Mouse (Mus musculus) retina, adult 2 months (tissue): ENCODE data around the gene Mitf.

Source experiments
- DNase-seq: peaks from one replicate; pipeline ENCODE4 v3.0.0-alpha.2; 2012; ENCODE audit warnings: low read depth, low spot score

Mitf gene

DNA sequence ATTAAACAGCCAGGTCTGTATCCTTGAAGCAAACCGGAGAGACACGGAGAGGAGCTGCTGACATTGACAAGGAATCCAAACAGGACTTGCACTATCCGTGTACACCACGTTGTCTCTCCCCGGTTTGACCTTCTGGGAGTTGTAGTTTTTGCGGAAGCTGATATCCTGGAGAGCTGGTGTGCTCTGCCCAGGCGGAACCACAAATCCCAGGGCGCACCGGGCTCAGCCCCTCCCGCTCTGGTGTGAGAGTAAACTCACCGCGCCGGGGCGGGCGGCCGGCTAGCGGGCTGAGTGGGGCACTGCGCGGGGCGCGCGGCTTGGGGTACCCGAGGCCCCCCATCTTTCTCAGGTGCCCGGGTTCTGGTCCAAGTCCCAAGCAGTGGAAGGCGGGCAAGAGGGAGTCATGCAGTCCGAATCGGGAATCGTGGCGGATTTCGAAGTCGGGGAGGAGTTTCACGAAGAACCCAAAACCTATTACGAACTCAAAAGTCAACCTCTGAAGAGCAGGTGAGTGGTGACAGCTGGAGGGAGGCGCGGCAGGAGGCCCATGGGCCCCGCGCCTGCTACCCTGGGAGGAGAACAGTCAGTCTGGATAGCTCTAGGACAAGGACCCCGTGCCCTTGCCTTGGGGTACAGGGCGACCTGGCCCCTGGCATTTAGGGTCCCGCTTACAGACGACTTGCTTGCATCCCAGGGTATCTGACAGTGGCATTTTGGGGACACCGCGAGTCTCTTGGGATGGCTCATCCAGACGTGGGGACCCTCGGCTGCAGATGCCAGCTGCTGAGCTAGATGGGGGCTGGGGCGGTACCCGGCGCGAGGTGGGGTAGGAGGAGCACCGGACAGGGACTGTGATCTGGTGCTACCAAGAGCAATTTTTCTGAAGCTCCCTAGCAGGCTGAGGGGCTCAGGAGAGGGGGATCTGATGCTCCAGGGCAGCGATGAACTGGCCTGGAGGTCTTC is at the start of gene Mitf:
Gene Mitf (plus strand): TSS at position 272 of the 963 bp plus-strand sequence.
- peak; percentile 89 for DNase-seq

DNA sequence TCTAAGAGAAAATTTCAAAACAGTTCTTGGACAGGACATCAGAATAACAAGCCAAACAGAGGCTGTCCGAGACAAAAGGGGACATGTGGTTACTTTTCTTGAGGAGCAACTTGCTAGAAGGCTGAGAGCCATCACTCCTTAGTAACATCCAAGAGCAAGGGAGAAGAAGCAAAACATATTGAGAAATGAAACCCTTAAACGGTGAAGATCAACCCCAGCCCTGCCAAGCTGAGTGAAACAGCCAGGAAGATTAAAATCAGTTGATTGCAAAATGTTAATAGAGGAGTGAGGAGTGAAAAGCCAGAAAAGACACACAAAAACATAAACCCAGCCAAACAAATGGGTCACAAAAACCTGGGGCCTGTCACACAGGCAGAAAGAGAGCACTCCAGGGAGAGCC is 49.5 kb upstream of the Mitf start:
- no peak for DNase-seq

GRCm38 (mm10) chr6:97758884-97759283 is 48.0 kb upstream of the Mitf start:
- DNase-seq = no peak

DNA sequence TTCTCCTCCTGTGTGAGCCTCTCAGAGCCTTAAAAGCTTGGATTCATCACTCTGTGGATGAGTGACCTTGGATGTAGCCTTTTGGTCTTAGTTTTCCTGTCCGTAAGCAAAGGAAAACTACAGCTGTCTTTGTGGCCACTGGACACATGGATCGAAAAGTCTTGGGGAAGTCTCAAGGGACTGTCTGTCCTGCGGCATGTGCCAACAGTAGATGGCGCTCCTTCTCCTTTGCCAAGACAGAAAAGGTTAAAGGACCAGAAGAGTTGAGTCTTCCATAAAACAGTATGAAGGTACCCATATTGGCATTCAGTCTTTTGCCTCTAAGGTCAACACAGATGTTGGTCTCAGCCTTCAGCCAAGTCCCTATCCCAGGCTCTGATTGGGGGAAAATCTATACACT is 47.6 kb upstream of the Mitf start:
- DNase-seq = peak; percentile 34

GRCm38 (mm10) chr6:97761326-97761725 is 45.5 kb upstream of the Mitf start:
- no peak for DNase-seq

- DNase-seq = no peak
Measured at GRCm38 (mm10) chr6:97763970-97764369, 42.9 kb upstream of the Mitf start.

DNA sequence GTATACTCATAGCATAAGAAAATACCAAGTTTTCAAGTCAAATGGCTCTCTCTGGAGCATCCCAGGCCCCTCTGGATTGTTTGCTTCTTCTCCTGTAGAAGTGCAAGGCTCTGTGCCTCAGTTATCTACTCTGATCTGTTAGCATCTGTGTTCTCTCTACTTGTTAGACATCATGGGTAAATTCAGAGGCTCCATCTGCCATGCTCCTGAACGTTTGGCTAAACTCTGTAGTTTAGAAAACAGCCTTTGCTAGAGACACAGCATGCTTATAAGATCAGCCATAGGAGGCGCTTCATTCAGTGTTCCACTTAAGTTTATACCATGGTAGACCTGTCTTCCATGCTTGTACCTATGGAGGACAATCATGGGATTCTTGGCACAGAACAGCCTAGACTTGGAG is 39.0 kb upstream of the Mitf start:
- no peak for DNase-seq

- no peak for DNase-seq
Measured at GRCm38 (mm10) chr6:97769549-97769948, 37.3 kb upstream of the Mitf start.

DNA sequence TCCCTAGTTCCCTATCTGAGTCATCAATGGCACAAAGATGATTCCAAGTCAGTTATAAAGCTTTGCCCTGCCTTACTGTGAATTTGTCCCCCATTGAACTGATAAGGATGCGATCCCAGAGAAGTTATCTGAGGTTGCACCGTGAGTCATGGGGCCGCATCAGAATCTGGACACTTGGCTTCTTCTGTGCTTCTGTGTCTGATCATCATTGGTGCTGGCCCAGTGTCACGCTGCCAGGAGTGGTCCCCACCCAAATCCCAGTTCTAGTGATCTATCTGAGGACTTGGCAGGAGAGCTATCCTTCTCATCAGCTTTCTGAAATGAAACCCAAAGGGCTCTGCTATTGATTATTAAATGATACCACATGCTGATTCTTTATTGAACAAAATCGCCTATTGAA is 25.5 kb upstream of the Mitf start:
- no peak for DNase-seq

GRCm38 (mm10) chr6:97782291-97782690 is 24.6 kb upstream of the Mitf start:
- DNase-seq = no peak

GRCm38 (mm10) chr6:97786871-97787270 is 20.0 kb upstream of the Mitf start:
- DNase-seq = no peak

DNA sequence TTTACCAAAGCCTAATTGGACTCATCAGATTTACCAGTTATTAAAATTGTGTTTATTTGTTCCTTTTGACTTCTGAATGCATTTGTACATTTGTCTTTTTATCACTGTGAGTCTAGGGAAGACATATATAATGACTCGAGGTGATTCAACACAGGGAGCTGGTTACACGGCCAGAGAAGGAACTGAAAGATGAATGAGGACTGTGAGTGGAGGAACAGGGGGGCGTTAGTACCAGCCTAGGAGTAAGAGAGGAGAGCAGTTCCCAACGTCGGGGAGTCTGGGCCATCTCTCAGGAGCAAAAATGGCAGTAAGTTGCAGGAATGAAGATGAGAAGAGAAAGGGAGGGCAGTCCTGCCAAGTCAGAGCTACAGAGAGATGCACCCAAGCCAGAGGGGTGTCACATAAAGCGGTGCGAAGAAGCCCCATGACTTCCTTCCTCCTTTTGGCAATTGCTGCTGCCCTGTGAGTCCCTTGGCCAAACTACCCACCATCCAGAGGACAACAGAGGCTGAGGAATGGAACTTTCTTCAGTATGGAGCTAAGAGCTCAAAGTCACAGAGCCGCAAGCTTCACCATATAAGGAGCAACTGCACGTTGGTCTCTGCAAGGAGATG is 18.4 kb upstream of the Mitf start:
- DNase-seq = no peak

DNA sequence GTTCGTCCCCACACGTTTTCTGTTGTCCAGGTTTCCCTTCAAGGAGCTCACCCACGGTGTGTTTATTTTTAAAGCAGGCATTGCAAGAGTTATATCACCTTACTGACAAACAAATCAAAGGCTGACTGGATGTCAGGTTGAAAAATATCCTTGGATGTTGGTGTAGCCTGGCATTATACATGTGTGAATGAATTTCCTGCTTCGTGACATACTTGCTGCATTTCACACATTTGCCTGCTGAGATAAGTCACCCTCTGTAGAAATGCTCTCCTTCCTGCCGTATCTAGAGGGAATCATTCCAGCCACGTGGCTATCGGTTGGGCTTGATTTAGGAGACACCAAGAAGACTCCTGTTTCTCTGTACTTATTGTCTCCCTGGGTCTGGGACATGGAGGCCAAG is 17.2 kb upstream of the Mitf start:
- DNase-seq = no peak

DNA sequence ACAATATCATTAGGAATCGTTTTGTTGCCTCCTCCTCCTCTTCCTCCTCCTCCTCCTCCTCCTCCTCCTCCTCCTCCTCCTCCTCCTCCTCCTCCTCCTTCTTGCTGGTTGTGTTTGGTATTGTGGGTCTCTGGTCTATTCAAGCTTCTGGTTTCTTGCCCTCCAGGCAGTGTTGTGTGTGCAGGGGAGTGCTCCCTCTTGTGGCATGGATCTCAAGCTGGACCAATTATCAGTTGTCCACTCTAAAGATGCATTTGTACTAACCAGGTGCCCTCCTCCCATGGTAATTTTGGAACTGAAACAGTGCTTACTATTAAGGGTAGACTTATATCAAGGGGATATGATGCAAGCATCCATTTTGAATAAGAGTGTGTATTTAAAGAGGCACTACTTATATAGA is 14.7 kb upstream of the Mitf start:
- DNase-seq = no peak

GRCm38 (mm10) chr6:97795175-97795574 is 11.7 kb upstream of the Mitf start:
- no peak for DNase-seq

- DNase-seq = no peak
Measured at GRCm38 (mm10) chr6:97800615-97801014, 6.2 kb upstream of the Mitf start.

GRCm38 (mm10) chr6:97806051-97806450 is 801 bp upstream of the Mitf start:
- DNase-seq = no peak

DNA sequence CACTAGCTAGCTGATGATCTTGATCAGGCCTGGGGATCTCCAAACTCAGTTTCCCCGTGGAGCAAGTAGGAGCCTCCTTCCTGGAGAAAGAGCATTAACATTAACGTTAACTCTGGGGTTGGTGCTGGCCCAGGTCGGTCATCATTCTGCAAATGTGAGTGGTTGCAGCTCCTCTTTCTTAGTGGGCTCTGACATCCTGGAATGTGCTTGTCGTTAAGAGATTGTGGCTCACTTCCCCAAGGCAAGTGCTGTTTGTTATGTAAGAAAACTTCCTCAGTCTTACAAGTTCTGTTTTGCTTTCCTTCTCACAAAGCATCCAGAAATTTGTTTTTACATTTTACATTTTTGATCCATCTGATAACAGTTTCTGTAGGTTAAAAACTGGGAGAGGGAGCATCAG is 7.3 kb downstream of the Mitf start:
- DNase-seq = no peak

- DNase-seq = no peak
Measured at GRCm38 (mm10) chr6:97815723-97816122, 8.9 kb downstream of the Mitf start.

- no peak for DNase-seq
Measured at GRCm38 (mm10) chr6:97816806-97817205, 10.0 kb downstream of the Mitf start.

DNA sequence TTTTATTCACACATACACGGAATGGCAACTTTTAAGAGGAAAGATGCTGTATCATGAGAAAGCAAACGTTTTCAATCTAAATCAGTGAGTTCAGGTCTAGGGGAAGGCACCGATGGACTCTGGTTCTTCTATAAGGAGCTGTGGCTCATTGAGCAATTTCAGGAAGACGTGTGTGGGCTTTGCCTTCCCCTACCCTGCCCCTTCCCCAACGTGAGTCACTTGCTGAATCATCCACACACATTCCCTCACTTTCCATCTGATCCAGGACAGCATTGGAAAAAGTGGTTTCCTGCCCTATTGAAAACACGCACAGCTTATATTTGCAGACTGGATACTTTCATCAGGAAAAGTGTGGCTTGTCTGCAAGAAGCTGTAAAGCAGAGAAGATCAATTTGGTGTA is 11.3 kb downstream of the Mitf start:
- DNase-seq = no peak

- DNase-seq = no peak
Measured at GRCm38 (mm10) chr6:97818948-97819347, 12.1 kb downstream of the Mitf start.

DNA sequence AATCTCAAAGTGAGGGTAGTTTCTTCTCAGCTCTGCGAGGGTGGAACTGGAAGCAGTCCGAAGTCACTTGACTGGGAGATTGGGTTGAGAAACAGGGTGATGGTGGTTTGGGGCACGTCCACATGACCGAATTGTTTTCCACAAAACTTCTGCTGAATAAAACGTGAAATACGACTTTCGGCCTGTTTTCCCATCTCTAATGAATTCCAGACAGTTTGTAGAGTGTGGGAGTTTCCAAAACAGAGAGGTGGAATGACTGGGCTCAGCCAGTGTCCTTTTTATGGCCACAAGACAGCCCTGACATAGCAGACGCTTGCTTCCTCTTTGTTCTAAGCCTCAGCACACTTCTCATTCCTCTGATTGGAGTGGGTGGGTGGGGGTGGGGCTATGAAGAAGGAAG is 13.7 kb downstream of the Mitf start:
- no peak for DNase-seq
